Mouse (Mus musculus): Measurements from ENCODE around the gene Pkd1l2.
A peak's percentile ranks its signal among the peaks of the same experiment; 100 is the strongest.

Pkd1l2 gene

DNA sequence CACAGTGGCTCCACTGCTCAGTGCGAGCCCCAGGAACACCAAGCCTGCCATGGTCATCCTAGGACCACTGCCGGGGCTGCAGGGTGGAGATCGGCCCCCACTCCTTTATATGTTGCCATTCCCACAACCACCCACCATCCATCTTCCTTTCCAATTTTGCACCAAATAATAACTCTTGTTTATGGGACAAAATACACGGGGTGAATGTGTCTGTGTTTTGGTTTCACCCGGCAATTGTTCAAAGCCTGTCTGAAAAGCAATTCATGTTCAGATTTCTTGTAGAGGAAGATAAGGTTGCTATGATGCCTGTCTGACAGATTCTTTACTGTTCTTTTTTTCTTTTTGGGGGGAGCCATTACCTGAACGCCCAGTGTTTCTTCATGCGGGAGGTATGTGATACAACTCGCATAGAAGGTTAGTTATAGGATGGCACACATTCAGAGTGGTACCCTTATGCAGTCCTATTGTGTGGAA, at the start of gene Pkd1l2:
Gene Pkd1l2 (minus strand): TSS at position 51 of the 474 bp plus-strand sequence.
- DNase-seq (ENCODE audit: low read depth, low spot score) = no peak

GRCm38 (mm10) chr8:117127063-117127462, 44.8 kb upstream of the Pkd1l2 start:
- DNase-seq (ENCODE audit: low read depth, low spot score) = no peak

DNA sequence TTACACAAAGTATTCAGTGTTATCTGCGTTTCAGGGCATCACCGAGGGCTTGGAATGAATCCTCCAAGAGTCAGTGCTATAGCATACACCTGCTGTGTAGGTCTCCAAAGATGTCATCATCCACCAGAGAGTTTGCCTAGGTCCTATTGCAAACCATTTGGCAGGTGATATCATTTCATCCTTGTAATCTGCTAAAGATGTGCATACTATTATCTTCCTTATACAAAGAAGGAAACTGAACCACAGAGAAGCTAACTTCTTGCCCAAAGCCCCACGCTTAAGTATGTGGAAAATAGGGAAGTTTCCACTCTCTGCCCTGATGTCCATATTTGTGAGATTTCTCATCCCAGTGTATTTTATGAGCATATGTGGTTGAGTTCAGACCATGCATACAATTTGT, 44.2 kb upstream of the Pkd1l2 start:
- DNase-seq (ENCODE audit: low read depth, low spot score) = no peak

- no peak for DNase-seq (ENCODE audit: low read depth, low spot score)
Observed at GRCm38 (mm10) chr8:117125854-117126253, 43.6 kb upstream of the Pkd1l2 start.

DNA sequence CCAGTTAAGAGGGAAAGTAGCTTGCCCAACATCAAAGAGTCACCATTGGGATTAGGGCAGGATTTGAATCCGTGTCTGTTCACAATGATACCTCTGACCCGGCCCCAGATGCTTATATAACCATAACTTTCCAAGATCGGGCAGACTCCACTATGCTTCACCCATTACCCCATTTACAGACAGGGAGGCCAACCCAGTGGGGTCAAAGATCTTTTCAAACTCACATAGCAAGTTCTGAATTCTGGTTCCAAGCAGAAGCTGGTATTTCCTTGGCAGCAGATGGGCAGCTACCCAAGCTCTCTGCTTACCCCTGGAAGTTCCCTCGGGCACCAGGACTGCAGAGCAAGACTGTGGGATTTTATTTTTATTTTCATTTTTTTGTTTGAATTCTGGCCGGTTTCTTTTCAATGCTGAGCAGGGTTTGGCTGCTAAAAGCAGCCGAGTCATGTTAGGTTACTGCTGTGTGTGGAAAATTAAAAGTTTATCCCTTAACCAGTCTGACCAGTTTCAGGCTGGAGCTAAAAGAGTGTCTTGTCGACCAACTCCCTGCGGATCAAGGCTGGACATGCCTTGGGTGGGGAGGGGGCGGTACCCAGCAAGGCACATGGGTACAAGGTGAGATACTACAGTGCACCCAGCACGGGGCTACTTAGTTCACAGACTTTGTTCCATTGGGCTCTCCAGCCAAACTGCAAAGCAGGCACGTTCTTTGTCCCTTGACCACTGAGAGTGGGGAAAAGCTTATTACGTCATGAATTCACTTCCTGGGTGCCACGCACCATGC, 41.8 kb upstream of the Pkd1l2 start:
- DNase-seq (ENCODE audit: low read depth, low spot score) = no peak

- DNase-seq (ENCODE audit: low read depth, low spot score) = no peak
Observed at GRCm38 (mm10) chr8:117121277-117121676, 39.0 kb upstream of the Pkd1l2 start.

GRCm38 (mm10) chr8:117118409-117118808, 36.2 kb upstream of the Pkd1l2 start:
- DNase-seq (ENCODE audit: low read depth, low spot score) = no peak

GRCm38 (mm10) chr8:117116534-117116933, 34.3 kb upstream of the Pkd1l2 start:
- DNase-seq (ENCODE audit: low read depth, low spot score) = no peak

- DNase-seq (ENCODE audit: low read depth, low spot score) = no peak
Observed at GRCm38 (mm10) chr8:117115676-117116446, 33.6 kb upstream of the Pkd1l2 start.

DNA sequence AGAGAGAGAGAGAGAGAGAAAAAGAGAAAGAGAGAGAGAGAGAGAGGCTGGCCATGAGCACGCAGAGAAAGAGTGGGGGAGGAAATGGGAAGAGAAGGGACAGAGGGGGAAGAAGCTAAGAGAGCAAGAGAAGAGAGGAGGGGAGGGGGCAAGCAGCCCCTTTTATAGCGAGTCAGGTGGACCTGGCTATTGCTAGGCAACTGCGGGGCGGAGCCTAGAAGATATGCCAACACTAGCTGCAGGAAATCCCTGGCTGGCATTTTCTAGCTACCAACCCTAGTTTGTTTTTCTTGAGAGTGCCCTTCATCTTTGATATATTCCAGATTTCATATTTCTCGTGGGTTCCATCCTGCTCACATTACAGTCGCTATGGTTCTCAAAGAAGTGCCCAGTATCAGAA, 32.8 kb upstream of the Pkd1l2 start:
- DNase-seq (ENCODE audit: low read depth, low spot score) = no peak

DNA sequence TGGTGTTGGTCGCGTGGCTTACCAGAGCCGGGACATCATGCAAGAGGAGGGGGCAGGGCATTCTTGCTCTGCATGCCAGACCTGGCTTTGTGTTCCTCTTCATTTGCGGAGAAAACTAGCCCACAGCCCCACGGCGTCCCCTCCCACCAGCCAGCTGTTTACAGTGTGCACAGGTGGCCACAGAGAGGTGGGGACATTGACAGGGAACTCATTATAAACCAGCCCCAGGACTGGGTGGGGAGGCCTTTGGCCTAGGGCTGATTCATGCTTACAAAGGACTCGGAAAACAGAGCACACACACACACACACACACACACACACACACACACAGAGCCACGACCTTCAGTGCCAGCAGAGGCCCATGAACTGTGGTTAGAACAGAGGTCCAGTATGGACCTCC, 30.0 kb upstream of the Pkd1l2 start:
- no peak for DNase-seq (ENCODE audit: low read depth, low spot score)

- no peak for DNase-seq (ENCODE audit: low read depth, low spot score)
Observed at GRCm38 (mm10) chr8:117111641-117112040, 29.4 kb upstream of the Pkd1l2 start.

- peak; percentile 73 for DNase-seq (ENCODE audit: low read depth, low spot score)
Observed at GRCm38 (mm10) chr8:117109801-117110390, 27.6 kb upstream of the Pkd1l2 start.

GRCm38 (mm10) chr8:117109018-117109711, 26.9 kb upstream of the Pkd1l2 start:
- no peak for DNase-seq (ENCODE audit: low read depth, low spot score)

DNA sequence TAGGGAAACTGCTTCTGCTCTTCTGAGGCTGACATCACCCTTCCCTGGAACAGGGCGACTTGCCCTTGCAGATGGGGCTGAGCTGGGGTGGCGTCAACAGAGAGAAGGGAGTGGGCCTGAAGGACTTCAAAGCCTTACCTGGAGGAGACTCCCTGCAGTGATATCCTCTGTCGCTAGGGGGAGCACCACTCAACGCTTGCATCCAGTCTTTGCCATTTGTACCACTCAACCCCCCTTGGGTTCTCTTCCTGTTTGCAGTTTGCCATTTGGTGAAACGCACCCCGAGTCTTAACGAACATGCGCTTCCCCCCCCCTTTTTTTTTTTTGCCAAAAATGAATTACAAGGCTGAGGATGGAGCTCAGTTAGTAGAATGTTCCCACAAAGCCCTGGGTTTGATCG, 25.3 kb upstream of the Pkd1l2 start:
- DNase-seq (ENCODE audit: low read depth, low spot score) = peak; percentile 68

- no peak for DNase-seq (ENCODE audit: low read depth, low spot score)
Observed at GRCm38 (mm10) chr8:117097564-117098191, 15.4 kb upstream of the Pkd1l2 start.

DNA sequence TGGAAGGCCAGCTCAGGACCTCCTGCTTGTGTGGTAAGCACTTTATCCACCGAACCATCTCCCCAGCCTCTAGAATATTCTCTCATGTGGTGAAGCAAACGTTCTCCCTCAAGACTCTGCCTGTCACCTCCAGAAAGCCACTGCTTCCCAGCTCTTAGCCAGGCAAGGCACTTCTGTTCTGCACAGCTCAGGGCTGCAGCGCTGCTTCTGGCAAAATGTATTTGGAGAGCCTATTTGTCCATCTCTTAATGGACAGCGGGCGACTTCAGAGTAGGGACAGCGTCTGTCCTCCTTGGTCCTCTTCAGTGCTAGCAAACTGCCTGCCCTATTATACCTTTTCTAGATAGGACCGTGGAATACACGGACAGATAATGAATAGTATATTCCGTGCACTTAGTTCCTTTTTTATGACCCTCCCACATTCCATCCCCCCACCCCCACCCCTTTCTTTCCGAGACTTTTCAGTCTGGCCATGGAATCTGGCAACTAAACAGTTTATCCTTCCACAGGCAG, 14.9 kb upstream of the Pkd1l2 start:
- DNase-seq (ENCODE audit: low read depth, low spot score) = no peak

DNA sequence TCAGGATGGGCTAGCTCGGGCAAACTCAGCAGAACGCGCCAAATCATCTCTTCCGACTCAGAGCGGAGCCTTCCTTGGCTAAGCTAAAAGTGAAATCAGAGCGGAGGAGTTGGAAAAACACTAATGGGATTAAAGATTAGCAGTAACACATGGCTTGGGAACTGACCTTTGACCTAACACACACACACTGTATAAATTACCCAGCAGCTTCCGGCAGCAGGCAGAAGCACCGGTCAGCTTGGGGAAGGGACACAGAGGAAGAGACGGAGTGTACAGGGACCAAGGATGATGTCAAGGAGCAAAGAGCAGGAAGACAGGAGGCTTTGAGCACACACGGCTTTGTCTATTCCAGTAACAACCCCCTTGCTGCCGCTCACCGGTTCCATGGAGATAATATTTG, 13.4 kb upstream of the Pkd1l2 start, which contains the start of gene Bco1:
Gene Bco1 (plus strand): TSS at position 208 of the 400 bp plus-strand sequence.
- DNase-seq (ENCODE audit: low read depth, low spot score) = no peak

- DNase-seq (ENCODE audit: low read depth, low spot score) = no peak
Observed at GRCm38 (mm10) chr8:117094053-117094452, 11.8 kb upstream of the Pkd1l2 start.

DNA sequence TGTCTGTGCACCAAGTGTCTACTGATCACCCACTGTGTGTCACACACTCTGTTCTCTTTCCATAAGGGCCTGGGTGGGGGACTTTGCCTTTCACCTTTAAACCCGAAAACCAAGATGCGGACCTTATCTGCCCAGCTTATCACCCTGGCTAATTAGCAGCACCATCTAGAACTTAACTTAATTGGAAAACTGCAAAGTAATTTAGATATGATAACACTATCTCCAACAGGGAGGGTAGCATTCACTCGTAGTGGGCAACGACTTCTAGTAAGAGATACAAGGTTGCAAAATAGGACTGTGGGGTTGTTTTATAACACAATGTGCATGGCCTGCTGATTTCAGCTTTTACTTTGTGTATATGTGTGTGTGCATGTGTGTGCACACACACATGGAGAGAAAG, 7.6 kb upstream of the Pkd1l2 start:
- DNase-seq (ENCODE audit: low read depth, low spot score) = no peak

GRCm38 (mm10) chr8:117087036-117087435, 4.8 kb upstream of the Pkd1l2 start:
- DNase-seq (ENCODE audit: low read depth, low spot score) = no peak
